Mouse (Mus musculus): Measurements from ENCODE around the gene Otud7b.

DNA sequence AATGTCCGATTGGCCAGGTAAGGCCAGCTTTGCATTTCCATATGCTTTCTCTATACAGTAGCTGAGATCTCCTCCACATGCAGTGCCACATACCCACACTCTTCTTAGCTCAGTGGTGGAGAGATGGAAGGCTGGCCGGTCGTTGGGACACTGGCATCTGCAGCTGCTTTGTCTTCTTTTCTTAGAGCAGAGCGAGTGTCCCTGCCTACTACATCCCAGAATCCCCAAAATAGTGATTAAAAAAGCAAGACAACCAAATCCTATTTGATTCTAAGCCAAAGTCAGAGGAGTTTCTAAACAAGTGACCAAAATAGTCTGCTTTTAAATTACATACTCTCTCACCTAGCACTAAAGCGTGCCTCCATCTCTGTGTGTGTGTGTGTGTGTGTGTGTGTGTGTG lies 48.3 kb downstream of the Otud7b start:
- TF ChIP-seq CTCF (conservative IDR thresholded peaks at IDR 0.05; ENCODE audit: insufficient read depth, insufficient read length, low read depth, low read length) (no peak), POLR2A (IDR thresholded peaks at IDR 0.05; ENCODE audit: low read depth, low read length) (no peak)

All from kidney, adult 2 months (tissue).